In the genomic region with DNA sequence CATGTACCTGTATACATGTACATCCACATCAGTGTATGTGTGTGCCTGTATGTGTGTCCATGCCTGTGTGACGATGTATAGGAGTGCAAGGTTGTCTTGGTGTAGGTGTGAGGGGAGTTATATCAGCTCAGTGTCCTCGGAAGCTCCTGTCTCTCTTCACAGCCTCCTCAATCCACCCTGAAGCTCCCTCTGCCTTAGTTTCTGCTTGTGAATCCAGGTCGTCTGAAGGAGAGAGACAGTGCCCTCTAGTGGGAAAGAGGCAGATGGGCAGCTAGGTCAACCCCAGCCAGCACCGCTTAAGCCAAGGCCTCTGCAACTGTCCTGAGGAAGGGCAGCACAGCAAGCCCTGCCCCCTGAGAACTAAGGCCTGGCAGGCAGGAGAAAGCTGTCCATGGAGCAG, we compare ENCODE assay signal across 8 mouse cellular contexts. TPM values are rescaled to one million over a fixed set of nuclear protein-coding genes. Genes with fewer than 3 reads are reported as not detected.
DNase-seq lines count a peak whose midpoint lies in the region; ATAC-seq and TF ChIP-seq lines count a peak whose summit lies in the region.

No protein-coding gene starts in this region.

- H3K4me1 ChIP-seq in heart, embryonic 11.5 days (ENCODE audit: control insufficient read depth, insufficient read depth, low read length), result peaks cover 6% of the 10 kb centered on the region
- H3K4me1 ChIP-seq in megakaryocyte, embryonic 14.5 days, result peaks cover 6% of the 10 kb centered on the region; the same call in 1 of the 2 replicates

- peak; percentile 58 for DNase-seq in gastrocnemius, adult 2 months
- no peak for DNase-seq in gastrocnemius, postnatal 25 days
- peak; percentile 54 for DNase-seq in Muller cell, postnatal 12 days (ENCODE audit: inconsistent ontology term)
- DNase-seq in cerebellum, postnatal 36 days, result peak; percentile 65 to 74
- DNase-seq in kidney, postnatal 10 days, result peak; percentile 72
- peak; percentile 49 for DNase-seq in right cerebral cortex, postnatal 14 days

- no peaks in the 10 kb centered on the region for H3K36me3 ChIP-seq in heart, embryonic 11.5 days (ENCODE audit: control insufficient read depth, insufficient read depth, low read length)
- no peaks in the 10 kb centered on the region for H3K36me3 ChIP-seq in megakaryocyte, embryonic 14.5 days (replicated peaks; ENCODE audit: low read length)

- H3K27ac ChIP-seq in gastrocnemius, adult 2 months, result no peak overlapping the region
- H3K27ac ChIP-seq in heart, embryonic 11.5 days (ENCODE audit: low read depth, low read length), result no peak overlapping the region

- no peaks in the 10 kb centered on the region for H3K9me3 ChIP-seq in heart, embryonic 11.5 days (replicated peaks; ENCODE audit: control insufficient read depth, low read length)
- H3K9me3 ChIP-seq in megakaryocyte, embryonic 14.5 days, result no peaks in the 10 kb centered on the region

- intact Hi-C loops in gastrocnemius, adult 2 months (cut with DNase I), result loop anchor here (1.0 kb wide), 1 partner anchor 92 kb away; no protein-coding TSS in a partner anchor

- no peak overlapping the region for H3K4me3 ChIP-seq in gastrocnemius, adult 2 months
- no peak overlapping the region for H3K4me3 ChIP-seq in heart, embryonic 11.5 days (ENCODE audit: low read depth, low read length)
- H3K4me3 ChIP-seq in megakaryocyte, embryonic 14.5 days (replicated peaks), result peak overlapping the region; percentile 25

- H3K9ac ChIP-seq in heart, embryonic 11.5 days (ENCODE audit: low read depth, low read length), result no peak overlapping the region

- 0 out of 2 replicates have a peak, but pooled peaks have one; percentile 7 for ATAC-seq in heart, embryonic 11.5 days (replicated peaks; ENCODE audit: insufficient number of reproducible peaks, low FRiP score, low TSS enrichment)

- 0% methylated on average over 4 of the region's 4 CpGs for WGBS in heart, embryonic 11.5 days (ENCODE audit: insufficient replicate concordance)

- peak; percentile 92 for TF ChIP-seq CTCF in gastrocnemius, adult 2 months (IDR thresholded peaks at IDR 0.05)

- no peak overlapping the region for H3K4me2 ChIP-seq in heart, embryonic 11.5 days

- H3K27me3 ChIP-seq in heart, embryonic 11.5 days (ENCODE audit: control insufficient read depth, insufficient read depth, low read length), result peaks cover 9% of the 10 kb centered on the region
- peaks cover 79% of the 10 kb centered on the region for H3K27me3 ChIP-seq in megakaryocyte, embryonic 14.5 days (replicated peaks)

RNA-seq across cellular contexts. Expression of gene Smarcd1, which starts 13.2 kb away (rescaled TPM):
- 1 to 10 TPM; 6.9 to 7.2 TPM for total RNA-seq in gastrocnemius, adult 2 months (2021)
- 1 to 10 TPM; 4.6 to 5.9 TPM for total RNA-seq in gastrocnemius, postnatal 25 days (2021)
- polyA plus RNA-seq in heart, embryonic 11.5 days (2014; fragmentation: Nextera tagmentation; extraction: Ambion mirVana), result 24.8 and 26.6 TPM in 2 replicates
- polyA plus RNA-seq in megakaryocyte, embryonic 14.5 days (2012; ENCODE audit: insufficient read depth, low replicate concordance), result 20.3 and 45.0 TPM in 2 replicates

RNA-seq across cellular contexts. Expression of gene Gm17349, which starts 16.6 kb away (rescaled TPM):
- total RNA-seq in gastrocnemius, adult 2 months (2021), result 1 to 10 TPM in 1 of 2 experiments, not detected in 1; 1.0 TPM
- total RNA-seq in gastrocnemius, postnatal 25 days (2021), result 1 to 10 TPM in 1 of 2 experiments, not detected in 1; 1.6 TPM
- not detected in 2 replicates for polyA plus RNA-seq in heart, embryonic 11.5 days (2014; fragmentation: Nextera tagmentation; extraction: Ambion mirVana)
- polyA plus RNA-seq in megakaryocyte, embryonic 14.5 days (2012; ENCODE audit: insufficient read depth, low replicate concordance), result 17.1 TPM in 1 of 2 replicates, not detected in the other

RNA-seq across cellular contexts. Expression of gene Asic1, which starts 18.5 kb away (rescaled TPM):
- under 1 TPM in 1 of 2 experiments, not detected in 1; 0.31 TPM for total RNA-seq in gastrocnemius, adult 2 months (2021)
- under 1 TPM; 0.08 to 0.61 TPM for total RNA-seq in gastrocnemius, postnatal 25 days (2021)
- polyA plus RNA-seq in heart, embryonic 11.5 days (2014; fragmentation: Nextera tagmentation; extraction: Ambion mirVana), result 1.8 and 2.1 TPM in 2 replicates
- polyA plus RNA-seq in megakaryocyte, embryonic 14.5 days (2012; ENCODE audit: insufficient read depth, low replicate concordance), result not detected in 2 replicates

RNA-seq across cellular contexts. Expression of gene Gpd1, which starts 28.6 kb away (rescaled TPM):
- 100 to 1,000 TPM; 381 to 575 TPM for total RNA-seq in gastrocnemius, adult 2 months (2021)
- 100 to 1,000 TPM; 415 to 536 TPM for total RNA-seq in gastrocnemius, postnatal 25 days (2021)
- 0.62 and 0.63 TPM in 2 replicates for polyA plus RNA-seq in heart, embryonic 11.5 days (2014; fragmentation: Nextera tagmentation; extraction: Ambion mirVana)
- polyA plus RNA-seq in megakaryocyte, embryonic 14.5 days (2012; ENCODE audit: insufficient read depth, low replicate concordance), result 0.34 TPM in 1 of 2 replicates, not detected in the other

RNA-seq across cellular contexts. Expression of gene Cox14, which starts 36.7 kb away (rescaled TPM):
- 100 to 1,000 TPM; 145 to 166 TPM for total RNA-seq in gastrocnemius, adult 2 months (2021)
- total RNA-seq in gastrocnemius, postnatal 25 days (2021), result 100 to 1,000 TPM; 171 to 172 TPM
- 176 and 187 TPM in 2 replicates for polyA plus RNA-seq in heart, embryonic 11.5 days (2014; fragmentation: Nextera tagmentation; extraction: Ambion mirVana)
- 83.6 and 145 TPM in 2 replicates for polyA plus RNA-seq in megakaryocyte, embryonic 14.5 days (2012; ENCODE audit: insufficient read depth, low replicate concordance)
